Mouse (Mus musculus) heart, embryonic 11.5 days (tissue): ENCODE results near the gene Ankrd52. TPM values are rescaled to one million over a fixed set of nuclear protein-coding genes. Genes with fewer than 3 reads are reported as not detected.

Experiments
- ATAC-seq: fragments of 200-750 bp; cut with Nextera tagmentation; replicated peaks from 2 replicates; pipeline ENCODE4 v1.8.0; 2017; ENCODE audit warnings: moderate library complexity; ENCODE audit not compliant: insufficient number of reproducible peaks, low FRiP score, low TSS enrichment
- H3K27ac ChIP-seq: fragments of 300-500 bp; sonication (generic); 2 replicates; pipeline ENCODE4 v1.5.1; 2014; ENCODE audit warnings: mild to moderate bottlenecking, low read depth, low read length
- H3K27me3 ChIP-seq: fragments of 300-500 bp; sonication (generic); 2 replicates; pipeline ENCODE4 v1.6.1; 2014; ENCODE audit warnings: mild to moderate bottlenecking, low read length, mixed read lengths; ENCODE audit not compliant: control insufficient read depth, insufficient read depth
- H3K36me3 ChIP-seq: fragments of 300-500 bp; sonication (generic); 2 replicates; pipeline ENCODE4 v1.6.1; 2014; ENCODE audit warnings: mild to moderate bottlenecking, low read length, moderate library complexity, mixed read lengths; ENCODE audit not compliant: control insufficient read depth, insufficient read depth
- H3K4me1 ChIP-seq: fragments of 300-500 bp; sonication (generic); 2 replicates; pipeline ENCODE4 v1.6.1; 2014; ENCODE audit warnings: low read length; ENCODE audit not compliant: control insufficient read depth, insufficient read depth
- H3K4me2 ChIP-seq: fragments of 300-500 bp; sonication (generic); 2 replicates; pipeline ENCODE4 v1.6.1; 2014; ENCODE audit warnings: mild to moderate bottlenecking, moderate library complexity
- H3K4me3 ChIP-seq: fragments of 300-500 bp; sonication (generic); 2 replicates; pipeline ENCODE4 v1.5.1; 2014; ENCODE audit warnings: low read depth, low read length
- H3K9ac ChIP-seq: fragments of 300-500 bp; sonication (generic); 2 replicates; pipeline ENCODE4 v1.6.1; 2014; ENCODE audit warnings: mild to moderate bottlenecking, low read depth, low read length, moderate library complexity
- H3K9me3 ChIP-seq: fragments of 300-500 bp; sonication (generic); replicated peaks from 2 replicates; pipeline ENCODE4 v1.6.1; 2016; ENCODE audit warnings: low read length; ENCODE audit not compliant: control insufficient read depth
- WGBS: fragments of 180-500 bp; shearing (Covaris S2); extraction: QIAGEN DNeasy Blood & Tissue Kit; methylation state at CpG from one replicate; pipeline ENCODE4 v1.1.7; 2014; ENCODE audit not compliant: insufficient replicate concordance; 5-methylcytosine and 5-hydroxymethylcytosine counted together
- polyA plus RNA-seq: library from polyadenylated mRNA; unstranded; fragments of >200 nt; fragmentation: Nextera tagmentation; extraction: Ambion mirVana; gene quantifications from 2 replicates; pipeline ENCODE4 v1.2.1, GENCODE M21; 2014

The Ankrd52 gene
- polyA plus RNA-seq, 1 experiment from 2014 or later, result 11.7 TPM

- Histone ChIP-seq H3K9me3 (no peaks in the 10 kb centered on the region), H3K4me1 (peaks cover 41% of the 10 kb centered on the region), H3K27me3 (no peaks in the 10 kb centered on the region), H3K36me3 (no peaks in the 10 kb centered on the region), H3K9ac (peak overlapping the region; percentile 87; the same call in 1 of the 2 replicates), H3K27ac (peak overlapping the region; percentile 96; the same call in 1 of the 2 replicates), H3K4me3 (peak overlapping the region; percentile 75), H3K4me2 (peak overlapping the region; percentile 75)
- no peak for ATAC-seq
- 42% methylated on average over 2 of the region's 2 CpGs for WGBS
Observed at GRCm38 (mm10) chr10:128338948-128339347, 38.0 kb upstream of the Ankrd52 start.

- Histone ChIP-seq H3K4me1 (peaks cover 51% of the 10 kb centered on the region), H3K36me3 (no peaks in the 10 kb centered on the region), H3K27ac (no peak overlapping the region), H3K4me3 (no peak overlapping the region), H3K9me3 (no peaks in the 10 kb centered on the region), H3K27me3 (no peaks in the 10 kb centered on the region), H3K9ac (no peak overlapping the region), H3K4me2 (peak overlapping the region; percentile 20; the same call in 1 of the 2 replicates)
- 61% methylated on average over 2 of the region's 2 CpGs for WGBS
- ATAC-seq, result no peak
Observed at GRCm38 (mm10) chr10:128340257-128340656, 36.7 kb upstream of the Ankrd52 start.

GRCm38 (mm10) chr10:128343436-128343835, 33.5 kb upstream of the Ankrd52 start:
- Histone ChIP-seq H3K27me3 (no peaks in the 10 kb centered on the region), H3K9me3 (no peaks in the 10 kb centered on the region), H3K36me3 (no peaks in the 10 kb centered on the region), H3K4me3 (no peak overlapping the region), H3K9ac (no peak overlapping the region), H3K4me2 (no peak overlapping the region), H3K27ac (peak overlapping the region; percentile 7; the same call in 1 of the 2 replicates), H3K4me1 (peaks cover 52% of the 10 kb centered on the region)
- ATAC-seq, result no peak
- WGBS, result 92% methylated on average over 1 of the region's 1 CpGs

GRCm38 (mm10) chr10:128344568-128345275, 32.2 kb upstream of the Ankrd52 start:
- Histone ChIP-seq H3K36me3 (no peaks in the 10 kb centered on the region), H3K9ac (0 out of 2 replicates have a peak overlapping the region, but pooled peaks have one; percentile 6), H3K4me3 (peak overlapping the region; percentile 22), H3K4me2 (peak overlapping the region; percentile 58), H3K4me1 (peaks cover 41% of the 10 kb centered on the region), H3K27me3 (no peaks in the 10 kb centered on the region), H3K9me3 (no peaks in the 10 kb centered on the region), H3K27ac (peak overlapping the region; percentile 82)
- ATAC-seq, result peak; percentile 83
- 22% methylated on average over 7 of the region's 7 CpGs for WGBS

- Histone ChIP-seq H3K27ac (no peak overlapping the region), H3K36me3 (peaks cover 18% of the 10 kb centered on the region), H3K9ac (no peak overlapping the region), H3K4me1 (peaks cover 26% of the 10 kb centered on the region), H3K9me3 (no peaks in the 10 kb centered on the region), H3K4me2 (no peak overlapping the region), H3K27me3 (no peaks in the 10 kb centered on the region), H3K4me3 (no peak overlapping the region)
- ATAC-seq, result no peak
- WGBS, result 87% methylated on average over 8 of the region's 8 CpGs
Observed at GRCm38 (mm10) chr10:128347541-128347940, 29.4 kb upstream of the Ankrd52 start.

GRCm38 (mm10) chr10:128358796-128359195, 18.1 kb upstream of the Ankrd52 start:
- no peak overlapping the region for H3K9ac ChIP-seq
- no peak overlapping the region for H3K4me2 ChIP-seq
- H3K4me1 ChIP-seq, result no peaks in the 10 kb centered on the region
- H3K27ac ChIP-seq, result no peak overlapping the region
- H3K4me3 ChIP-seq, result no peak overlapping the region
- H3K27me3 ChIP-seq, result no peaks in the 10 kb centered on the region
- no peaks in the 10 kb centered on the region for H3K9me3 ChIP-seq
- ATAC-seq, result no peak
- WGBS, result 46% methylated on average over 2 of the region's 2 CpGs
- H3K36me3 ChIP-seq, result peaks cover 56% of the 10 kb centered on the region

- no peak overlapping the region for H3K27ac ChIP-seq
- H3K4me3 ChIP-seq, result no peak overlapping the region
- H3K27me3 ChIP-seq, result no peaks in the 10 kb centered on the region
- H3K9ac ChIP-seq, result no peak overlapping the region
- H3K4me1 ChIP-seq, result no peaks in the 10 kb centered on the region
- no peak overlapping the region for H3K4me2 ChIP-seq
- ATAC-seq, result no peak
- H3K36me3 ChIP-seq, result peaks cover 52% of the 10 kb centered on the region
- WGBS, result 82% methylated on average over 6 of the region's 6 CpGs
- H3K9me3 ChIP-seq, result no peaks in the 10 kb centered on the region
Observed at GRCm38 (mm10) chr10:128359226-128359625, 17.7 kb upstream of the Ankrd52 start.

- Histone ChIP-seq H3K9ac (no peak overlapping the region), H3K27ac (no peak overlapping the region), H3K36me3 (peaks cover 42% of the 10 kb centered on the region), H3K4me1 (no peaks in the 10 kb centered on the region), H3K9me3 (no peaks in the 10 kb centered on the region), H3K27me3 (no peaks in the 10 kb centered on the region), H3K4me2 (no peak overlapping the region), H3K4me3 (no peak overlapping the region)
- no peak for ATAC-seq
- 82% methylated on average over 6 of the region's 6 CpGs for WGBS
Observed at GRCm38 (mm10) chr10:128361836-128362235, 15.1 kb upstream of the Ankrd52 start.

- Histone ChIP-seq H3K9ac (no peak overlapping the region), H3K27ac (no peak overlapping the region), H3K4me2 (no peak overlapping the region), H3K9me3 (no peaks in the 10 kb centered on the region), H3K27me3 (no peaks in the 10 kb centered on the region), H3K4me1 (peaks cover 1% of the 10 kb centered on the region; the same call in 1 of the 2 replicates), H3K36me3 (peaks cover 42% of the 10 kb centered on the region), H3K4me3 (no peak overlapping the region)
- no peak for ATAC-seq
- 41% methylated on average over 3 of the region's 3 CpGs for WGBS
Observed at GRCm38 (mm10) chr10:128362568-128362967, 14.3 kb upstream of the Ankrd52 start.
